Mouse (Mus musculus) cerebral cortex, adult 2 months (tissue): ENCODE data around the gene Srms.

Source experiments
- WGBS: fragments of 180-500 bp; shearing (Covaris S2); methylation state at CpG from one replicate; pipeline ENCODE4 v1.1.7; 2018; 5-methylcytosine and 5-hydroxymethylcytosine counted together

The Srms gene

GRCm38 (mm10) chr2:181213021-181213445, at the start of gene Srms:
Gene Srms, minus strand, starts transcription at chr2:181213185.
- 13% methylated on average over 17 of the region's 17 CpGs for WGBS

GRCm38 (mm10) chr2:181253248-181253647, 40.3 kb upstream of the Srms start:
- WGBS = 88% methylated on average over 1 of the region's 1 CpGs

- 95% methylated on average over 1 of the region's 1 CpGs for WGBS
Measured at GRCm38 (mm10) chr2:181251841-181252240, 38.9 kb upstream of the Srms start.

- 82% methylated on average over 10 of the region's 10 CpGs for WGBS
Measured at GRCm38 (mm10) chr2:181249217-181249616, 36.2 kb upstream of the Srms start.

- WGBS = 61% methylated on average over 2 of the region's 2 CpGs
Measured at GRCm38 (mm10) chr2:181245031-181245430, 32.0 kb upstream of the Srms start.

- WGBS = 47% methylated on average over 11 of the region's 11 CpGs
Measured at GRCm38 (mm10) chr2:181243706-181244394, 30.9 kb upstream of the Srms start.

GRCm38 (mm10) chr2:181242314-181242665, 29.3 kb upstream of the Srms start:
- WGBS = 78% methylated on average over 3 of the region's 3 CpGs

GRCm38 (mm10) chr2:181241602-181242313, 28.8 kb upstream of the Srms start, which contains the start of gene Helz2:
Gene Helz2, minus strand, starts transcription at chr2:181242027.
- WGBS = 22% methylated on average over 16 of the region's 16 CpGs

- 96% methylated on average over 13 of the region's 13 CpGs for WGBS
Measured at GRCm38 (mm10) chr2:181240806-181241440, 27.9 kb upstream of the Srms start.

GRCm38 (mm10) chr2:181239261-181239660, 26.3 kb upstream of the Srms start:
- 69% methylated on average over 9 of the region's 9 CpGs for WGBS

GRCm38 (mm10) chr2:181238861-181239260, 25.9 kb upstream of the Srms start:
- 64% methylated on average over 2 of the region's 2 CpGs for WGBS

- WGBS = 80% methylated on average over 10 of the region's 10 CpGs
Measured at GRCm38 (mm10) chr2:181238091-181238610, 25.2 kb upstream of the Srms start.

- WGBS = 93% methylated on average over 17 of the region's 17 CpGs
Measured at GRCm38 (mm10) chr2:181237251-181238014, 24.4 kb upstream of the Srms start.

- WGBS = 88% methylated on average over 23 of the region's 23 CpGs
Measured at GRCm38 (mm10) chr2:181235681-181236566, 22.9 kb upstream of the Srms start.

GRCm38 (mm10) chr2:181234680-181235079, 21.7 kb upstream of the Srms start:
- WGBS = 97% methylated on average over 11 of the region's 11 CpGs

GRCm38 (mm10) chr2:181233443-181233842, 20.5 kb upstream of the Srms start:
- 93% methylated on average over 15 of the region's 15 CpGs for WGBS

- WGBS = 81% methylated on average over 20 of the region's 20 CpGs
Measured at GRCm38 (mm10) chr2:181231171-181231570, 18.2 kb upstream of the Srms start.

- 82% methylated on average over 1 of the region's 1 CpGs for WGBS
Measured at GRCm38 (mm10) chr2:181228335-181228734, 15.3 kb upstream of the Srms start.

GRCm38 (mm10) chr2:181227122-181227521, 14.1 kb upstream of the Srms start:
- 88% methylated on average over 3 of the region's 3 CpGs for WGBS

- 94% methylated on average over 2 of the region's 2 CpGs for WGBS
Measured at GRCm38 (mm10) chr2:181224994-181225393, 12.0 kb upstream of the Srms start.

- 51% methylated on average over 2 of the region's 2 CpGs for WGBS
Measured at GRCm38 (mm10) chr2:181220361-181220760, 7.4 kb upstream of the Srms start.
